Comparison of ENCODE assay signal across 8 mouse cellular contexts in the genomic region with DNA sequence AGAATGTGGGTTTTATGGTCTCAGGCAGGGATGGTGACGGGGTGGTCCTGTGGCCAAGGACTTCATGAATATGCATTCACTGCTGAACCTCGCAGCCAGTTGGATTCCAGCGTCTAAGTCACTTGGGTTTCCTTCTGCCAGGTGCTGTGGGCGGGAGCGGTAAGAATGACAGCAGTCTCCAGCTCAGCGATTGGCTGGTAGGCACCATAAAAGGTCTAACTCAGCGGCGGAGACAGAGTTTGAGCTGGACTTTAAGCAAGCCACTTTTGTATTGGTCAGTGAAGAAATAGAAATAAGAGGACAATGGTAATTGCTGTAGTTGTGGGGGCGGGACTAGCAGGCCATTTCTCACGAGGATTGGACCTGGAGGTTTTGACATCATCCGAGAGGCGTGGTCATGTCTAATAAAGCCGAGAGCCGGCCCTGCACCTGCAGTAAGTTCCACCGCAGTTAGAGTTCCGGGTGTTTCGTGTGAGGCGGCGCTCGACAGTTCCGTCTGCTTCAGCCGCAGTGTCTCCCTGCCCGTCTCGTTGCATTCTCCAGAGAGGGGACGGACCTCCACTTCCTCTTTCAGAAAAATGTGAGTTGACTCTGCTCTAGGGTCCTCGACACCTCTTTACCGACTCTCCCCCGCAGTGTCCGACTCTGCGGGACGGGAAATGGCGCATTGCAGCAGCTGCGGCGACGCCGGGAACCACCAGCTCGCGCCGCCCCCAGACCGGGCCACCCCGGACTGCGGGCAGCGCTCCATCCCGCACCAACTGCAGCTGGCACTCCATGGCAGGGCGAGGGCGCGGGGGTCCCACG. TPM values are rescaled to one million over a fixed set of nuclear protein-coding genes. Genes with fewer than 3 reads are reported as not detected.
DNase-seq lines count a peak whose midpoint lies in the region; ATAC-seq and TF ChIP-seq lines count a peak whose summit lies in the region.

A gene (plus strand): TSS at position 404 of the 807 bp plus-strand sequence.

- peak; percentile 63; the same call in 1 of the 2 replicates for TF ChIP-seq EP300 in ES-Bruce4 (IDR thresholded peaks at IDR 0.05; ENCODE audit: insufficient read depth, low read depth, low read length)
- peak; percentile 39; the same call in 1 of the 2 replicates for TF ChIP-seq EP300 in liver, postnatal 0 days (IDR thresholded peaks at IDR 0.05; ENCODE audit: low read depth)

- TF ChIP-seq CTCF in ES-Bruce4 (IDR thresholded peaks at IDR 0.05; ENCODE audit: low read depth, low read length): no peak
- no peak for TF ChIP-seq CTCF in liver, postnatal 0 days (IDR thresholded peaks at IDR 0.05; ENCODE audit: low read depth)

- peak; percentile 98 for ATAC-seq in cerebellum, adult (ENCODE audit: insufficient number of reproducible peaks, low FRiP score, low TSS enrichment)
- ATAC-seq in forebrain, embryonic 13.5 days: peak; percentile 97
- ATAC-seq in liver, postnatal 0 days: peak; percentile 97
- ATAC-seq in neural tube, embryonic 14.5 days (ENCODE audit: low read depth): peak; percentile 96

- H3K36me3 ChIP-seq in ES-Bruce4 (ENCODE audit: control insufficient read depth, insufficient read depth, low read length, poor library complexity, severe bottlenecking): no peaks in the 10 kb centered on the region
- H3K36me3 ChIP-seq in forebrain, embryonic 13.5 days (ENCODE audit: poor library complexity, severe bottlenecking): no peaks in the 10 kb centered on the region
- H3K36me3 ChIP-seq in liver, postnatal 0 days (replicated peaks; ENCODE audit: insufficient read depth, low read length): peaks cover 12% of the 10 kb centered on the region
- H3K36me3 ChIP-seq in neural tube, embryonic 14.5 days (ENCODE audit: control insufficient read depth, insufficient read depth, low read length): no peaks in the 10 kb centered on the region

- H3K9me3 ChIP-seq in ES-Bruce4 (replicated peaks; ENCODE audit: control insufficient read depth, insufficient read depth, low read length, poor library complexity, severe bottlenecking): no peaks in the 10 kb centered on the region
- no peaks in the 10 kb centered on the region for H3K9me3 ChIP-seq in forebrain, embryonic 13.5 days (replicated peaks)
- H3K9me3 ChIP-seq in liver, postnatal 0 days (ENCODE audit: low read length): no peaks in the 10 kb centered on the region
- no peaks in the 10 kb centered on the region for H3K9me3 ChIP-seq in neural tube, embryonic 14.5 days (ENCODE audit: control insufficient read depth, low read length)

- H3K27ac ChIP-seq in ES-Bruce4 (ENCODE audit: insufficient read depth, low read length): no peak within 1 kb of the TSS
- peak within 1 kb of the TSS; percentile 65 for H3K27ac ChIP-seq in forebrain, embryonic 13.5 days
- H3K27ac ChIP-seq in liver, postnatal 0 days (ENCODE audit: low read depth): peak within 1 kb of the TSS; percentile 87
- H3K27ac ChIP-seq in neural tube, embryonic 14.5 days (ENCODE audit: low read depth, low read length): peak within 1 kb of the TSS; percentile 71

- H3K27me3 ChIP-seq in ES-Bruce4 (ENCODE audit: control insufficient read depth, insufficient read depth, low read length, poor library complexity, severe bottlenecking): no peaks in the 10 kb centered on the region
- H3K27me3 ChIP-seq in forebrain, embryonic 13.5 days: peaks cover 23% of the 10 kb centered on the region
- H3K27me3 ChIP-seq in liver, postnatal 0 days (ENCODE audit: insufficient read depth, low read length): peaks cover 10% of the 10 kb centered on the region
- no peaks in the 10 kb centered on the region for H3K27me3 ChIP-seq in neural tube, embryonic 14.5 days (ENCODE audit: control insufficient read depth, insufficient read depth, low read length)

- H3K9ac ChIP-seq in ES-Bruce4 (ENCODE audit: low read depth, poor library complexity, severe bottlenecking): peak within 1 kb of the TSS; percentile 73
- H3K9ac ChIP-seq in forebrain, embryonic 13.5 days: peak within 1 kb of the TSS; percentile 84
- peak within 1 kb of the TSS; percentile 79 for H3K9ac ChIP-seq in liver, postnatal 0 days (replicated peaks)
- H3K9ac ChIP-seq in neural tube, embryonic 14.5 days (replicated peaks; ENCODE audit: low read depth, low read length): peak within 1 kb of the TSS; percentile 83

- H3K4me2 ChIP-seq in forebrain, embryonic 13.5 days: peak within 1 kb of the TSS; percentile 95
- peak within 1 kb of the TSS; percentile 95 for H3K4me2 ChIP-seq in liver, postnatal 0 days (ENCODE audit: low read depth, low read length)
- peak within 1 kb of the TSS; percentile 89 for H3K4me2 ChIP-seq in neural tube, embryonic 14.5 days (ENCODE audit: low read depth, low read length)

- peak; percentile 92 for TF ChIP-seq POLR2A in ES-Bruce4 (IDR thresholded peaks at IDR 0.05; ENCODE audit: insufficient read depth, low read length)

- H3K4me1 ChIP-seq in ES-Bruce4 (ENCODE audit: control insufficient read depth, insufficient read depth, low read length): no peaks in the 10 kb centered on the region
- H3K4me1 ChIP-seq in forebrain, embryonic 13.5 days: peaks cover 9% of the 10 kb centered on the region; the same call in 1 of the 2 replicates
- peaks cover 13% of the 10 kb centered on the region for H3K4me1 ChIP-seq in liver, postnatal 0 days (ENCODE audit: insufficient read depth)
- H3K4me1 ChIP-seq in neural tube, embryonic 14.5 days (ENCODE audit: control insufficient read depth, insufficient read depth, low read length): peaks cover 9% of the 10 kb centered on the region

- peak within 1 kb of the TSS; percentile 91 for H3K4me3 ChIP-seq in ES-Bruce4 (ENCODE audit: low read depth, low read length)
- peak within 1 kb of the TSS; percentile 71 for H3K4me3 ChIP-seq in forebrain, embryonic 13.5 days
- H3K4me3 ChIP-seq in liver, postnatal 0 days (ENCODE audit: low read depth, low read length): peak within 1 kb of the TSS; percentile 73
- peak within 1 kb of the TSS; percentile 71 for H3K4me3 ChIP-seq in neural tube, embryonic 14.5 days (ENCODE audit: low read depth, low read length)

- intact Hi-C loops in heart, postnatal 10 days (cut with DNase I): loop anchor here (5.0 kb wide), 2 partner anchors 147 to 387 kb away; no protein-coding TSS in a partner anchor

- peak; percentile 97 for DNase-seq in heart, postnatal 10 days
- DNase-seq in large intestine, adult 2 months (ENCODE audit: low read depth, low spot score): peak; percentile 95
- DNase-seq in liver, postnatal 0 days: peak; percentile 94
- peak; percentile 93 for DNase-seq in testis, postnatal 10 days (ENCODE audit: low spot score)

- under 1% methylated on average over 48 of the region's 48 CpGs for WGBS in forebrain, embryonic 13.5 days
- WGBS in large intestine, adult 2 months: under 1% methylated on average over 48 of the region's 48 CpGs
- WGBS in liver, postnatal 0 days (ENCODE audit: insufficient replicate concordance): 1% methylated on average over 48 of the region's 48 CpGs
- under 1% methylated on average over 48 of the region's 48 CpGs for WGBS in neural tube, embryonic 14.5 days

RNA-seq across cellular contexts. Expression of the gene that starts here (rescaled TPM):
- 9.4 and 14.3 TPM in 2 replicates for polyA plus RNA-seq in ES-Bruce4 (2011; ENCODE audit: insufficient read depth, insufficient read length, low read depth, missing spikeins)
- polyA plus RNA-seq in forebrain, embryonic 13.5 days (2015; fragmentation: Nextera tagmentation; extraction: Ambion mirVana): 5.4 and 6.3 TPM in 2 replicates
- 1 to 10 TPM; 8.1 to 9.1 TPM for total RNA-seq in heart, postnatal 10 days (2021)
- polyA plus RNA-seq in large intestine, adult 2 months (2012; rRNA removed): 13.6 and 15.0 TPM in 2 replicates
- 1.4 and 1.7 TPM in 2 replicates for polyA plus RNA-seq in liver, postnatal 0 days (2015; fragmentation: Nextera tagmentation; extraction: Ambion mirVana)
- 14.1 and 21.2 TPM in 2 replicates for polyA plus RNA-seq in neural tube, embryonic 14.5 days (2014; fragmentation: Nextera tagmentation; extraction: Ambion mirVana)
